Mouse (Mus musculus): ENCODE results near the gene Hspb11. TPM values are rescaled to one million over a fixed set of nuclear protein-coding genes. Genes with fewer than 3 reads are reported as not detected.

Gene Hspb11
- polyA plus RNA-seq, 1 experiment from 2014 or later, result 25.6 TPM

- H3K27me3 ChIP-seq (ENCODE audit: low read depth, poor library complexity, severe bottlenecking), result no peaks in the 10 kb centered on the region
- peaks cover 60% of the 10 kb centered on the region for H3K36me3 ChIP-seq
- no peak overlapping the region for H3K27ac ChIP-seq (replicated peaks)
- no peaks in the 10 kb centered on the region for H3K4me1 ChIP-seq
- H3K9me3 ChIP-seq (replicated peaks), result no peaks in the 10 kb centered on the region
- WGBS, result 63% methylated on average over 3 of the region's 3 CpGs
- no peak overlapping the region for H3K4me3 ChIP-seq
- DNase-seq (ENCODE audit: low spot score), result no peak
These were observed 21.2 kb upstream of the Hspb11 start for GRCm38 (mm10) chr4:107232219-107232618.

DNA sequence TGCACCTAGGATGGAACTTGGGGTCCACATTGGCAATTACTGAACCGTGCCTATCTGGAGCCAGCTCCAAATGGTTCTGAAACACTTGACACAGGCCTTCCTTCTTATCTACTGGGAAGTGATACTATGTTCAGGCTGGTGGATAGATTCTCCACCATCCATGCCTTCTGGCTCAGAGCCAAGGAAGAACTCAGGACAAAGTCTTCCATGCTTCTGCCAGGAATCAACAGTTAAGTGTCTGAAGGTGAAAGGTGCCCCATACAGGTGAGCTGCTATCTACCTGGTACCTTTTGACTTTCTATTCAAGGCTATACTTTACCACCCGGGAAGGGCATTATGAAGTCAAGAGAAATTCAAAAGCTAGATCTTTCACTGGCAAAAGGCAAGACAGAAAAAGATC is 15.1 kb upstream of the Hspb11 start:
- Histone ChIP-seq H3K4me3 (no peak overlapping the region), H3K36me3 (peaks cover 97% of the 10 kb centered on the region), H3K4me1 (no peaks in the 10 kb centered on the region), H3K27me3 (ENCODE audit: low read depth, poor library complexity, severe bottlenecking) (no peaks in the 10 kb centered on the region), H3K27ac (replicated peaks) (no peak overlapping the region), H3K9me3 (replicated peaks) (no peaks in the 10 kb centered on the region)
- no peak for DNase-seq (ENCODE audit: low spot score)
- 97% methylated on average over 2 of the region's 2 CpGs for WGBS

DNA sequence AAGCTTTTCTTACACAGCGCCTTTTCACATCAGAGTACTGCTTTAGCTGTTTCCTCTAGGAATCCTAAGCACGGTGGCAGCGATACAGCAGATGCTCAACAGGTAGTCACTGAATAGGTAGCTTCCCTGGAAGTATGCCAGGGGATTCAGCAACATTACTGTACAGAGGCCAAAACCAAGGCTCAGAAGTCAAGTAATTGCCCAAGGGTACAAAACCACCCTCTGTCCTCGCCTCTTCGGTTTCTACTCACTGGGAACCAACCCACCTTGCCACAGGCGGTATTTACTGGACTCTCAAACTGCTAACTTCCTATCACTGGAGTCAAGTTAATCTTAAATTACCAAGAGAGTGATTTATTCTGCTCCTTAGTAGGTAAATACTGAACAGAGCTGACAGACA is 13.2 kb upstream of the Hspb11 start:
- no peak overlapping the region for H3K4me3 ChIP-seq
- no peak for DNase-seq (ENCODE audit: low spot score)
- H3K4me1 ChIP-seq, result peaks cover 8% of the 10 kb centered on the region
- H3K9me3 ChIP-seq (replicated peaks), result no peaks in the 10 kb centered on the region
- no peaks in the 10 kb centered on the region for H3K27me3 ChIP-seq (ENCODE audit: low read depth, poor library complexity, severe bottlenecking)
- peaks cover 78% of the 10 kb centered on the region for H3K36me3 ChIP-seq
- 96% methylated on average over 6 of the region's 6 CpGs for WGBS
- H3K27ac ChIP-seq (replicated peaks), result no peak overlapping the region

DNA sequence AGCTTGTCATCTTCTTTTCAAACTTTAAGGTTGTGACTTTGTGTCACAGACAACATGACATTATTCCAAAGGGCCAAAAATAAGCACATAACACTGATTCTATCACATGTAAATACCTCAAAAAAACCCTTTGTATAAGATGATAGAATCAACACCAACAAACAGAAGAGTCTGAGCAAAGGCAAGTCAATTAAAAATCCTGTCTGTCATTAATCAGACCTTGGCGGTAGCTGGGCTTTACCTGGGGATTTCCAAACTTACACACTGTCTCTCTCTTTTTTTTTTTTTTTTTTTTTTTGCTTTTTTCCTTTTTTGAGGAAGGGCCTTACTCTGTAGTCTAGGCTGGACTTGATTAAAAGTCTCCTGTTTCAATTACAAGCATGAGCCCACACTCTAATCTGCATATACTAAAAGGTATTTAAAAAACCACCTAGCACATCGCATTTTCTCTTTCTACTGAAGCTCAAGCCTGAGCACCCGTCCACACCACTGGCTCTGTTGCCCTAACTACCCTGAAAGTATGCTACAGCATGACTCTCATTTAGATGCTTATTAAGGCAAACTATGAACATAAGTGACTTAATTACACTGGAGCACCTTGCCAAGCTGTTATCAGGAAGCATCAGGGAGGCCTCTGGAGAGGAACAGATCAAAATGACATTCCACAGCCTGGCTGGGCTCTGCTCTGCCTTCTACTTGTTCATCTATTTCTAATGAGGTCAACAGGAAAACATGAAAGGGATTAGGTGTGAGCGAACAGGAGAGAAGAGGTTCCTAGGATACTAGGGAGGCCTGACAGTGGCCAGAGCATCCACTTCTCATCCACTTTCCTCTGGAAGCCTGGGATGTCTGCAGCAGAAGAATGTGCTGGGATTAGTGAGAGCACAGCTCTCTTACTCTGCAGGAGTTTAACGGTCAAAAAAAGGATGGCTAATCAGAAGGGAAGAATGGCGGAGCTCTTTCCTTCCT is 9.7 kb upstream of the Hspb11 start:
- Histone ChIP-seq H3K4me1 (peaks cover 16% of the 10 kb centered on the region), H3K9me3 (replicated peaks) (no peaks in the 10 kb centered on the region), H3K4me3 (no peak overlapping the region), H3K36me3 (peaks cover 52% of the 10 kb centered on the region), H3K27ac (replicated peaks) (no peak overlapping the region), H3K27me3 (ENCODE audit: low read depth, poor library complexity, severe bottlenecking) (no peaks in the 10 kb centered on the region)
- DNase-seq (ENCODE audit: low spot score), result no peak
- WGBS, result 78% methylated on average over 6 of the region's 6 CpGs

GRCm38 (mm10) chr4:107245368-107245767 is 8.0 kb upstream of the Hspb11 start:
- H3K27ac ChIP-seq (replicated peaks), result no peak overlapping the region
- no peak overlapping the region for H3K4me3 ChIP-seq
- no peaks in the 10 kb centered on the region for H3K9me3 ChIP-seq (replicated peaks)
- no peak for DNase-seq (ENCODE audit: low spot score)
- peaks cover 30% of the 10 kb centered on the region for H3K4me1 ChIP-seq
- H3K27me3 ChIP-seq (ENCODE audit: low read depth, poor library complexity, severe bottlenecking), result no peaks in the 10 kb centered on the region
- H3K36me3 ChIP-seq, result peaks cover 36% of the 10 kb centered on the region
- 77% methylated on average over 2 of the region's 2 CpGs for WGBS

DNA sequence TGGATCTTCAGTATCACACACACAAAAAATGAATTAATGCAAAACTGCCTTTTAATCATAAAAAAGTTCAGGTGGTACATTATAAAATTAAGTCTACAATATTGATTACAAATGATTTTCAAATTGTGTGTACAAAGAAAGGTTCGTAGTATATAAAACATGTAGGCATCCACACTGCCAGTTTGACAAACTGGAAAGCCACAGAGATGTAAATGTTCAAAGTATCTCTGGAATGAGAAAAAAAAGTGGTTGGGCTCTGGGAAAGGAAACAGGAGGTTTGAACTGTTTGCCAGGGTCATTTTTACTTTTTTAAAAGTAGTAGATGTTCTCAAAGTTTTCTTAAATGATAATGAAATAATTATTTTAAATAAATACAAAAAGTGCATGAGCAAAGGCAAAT is 7.4 kb upstream of the Hspb11 start:
- no peak overlapping the region for H3K4me3 ChIP-seq
- no peak for DNase-seq (ENCODE audit: low spot score)
- H3K9me3 ChIP-seq (replicated peaks), result no peaks in the 10 kb centered on the region
- H3K4me1 ChIP-seq, result peaks cover 36% of the 10 kb centered on the region
- H3K27ac ChIP-seq (replicated peaks), result no peak overlapping the region
- H3K36me3 ChIP-seq, result peaks cover 29% of the 10 kb centered on the region
- 81% methylated on average over 1 of the region's 1 CpGs for WGBS
- no peaks in the 10 kb centered on the region for H3K27me3 ChIP-seq (ENCODE audit: low read depth, poor library complexity, severe bottlenecking)

DNA sequence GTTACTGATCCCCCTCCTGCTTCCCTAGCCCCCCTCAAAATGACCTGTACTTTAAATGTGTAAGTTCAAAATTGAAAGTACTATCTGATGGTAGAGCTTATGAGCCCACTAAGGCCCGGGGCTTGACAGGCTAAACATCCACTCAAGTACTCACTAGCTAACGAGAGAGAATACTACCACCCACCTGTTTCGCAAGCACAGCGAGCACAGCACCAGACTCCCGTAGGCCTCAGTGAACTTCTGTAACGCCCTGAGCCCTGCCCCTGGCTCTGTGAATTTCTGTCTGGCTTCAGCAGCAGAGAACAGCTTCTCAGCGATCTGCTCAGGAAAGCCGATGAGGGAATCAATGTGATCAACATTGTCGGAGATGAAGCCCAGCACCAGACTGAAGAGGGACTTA is 6.3 kb upstream of the Hspb11 start:
- Histone ChIP-seq H3K4me3 (no peak overlapping the region), H3K27me3 (ENCODE audit: low read depth, poor library complexity, severe bottlenecking) (no peaks in the 10 kb centered on the region), H3K36me3 (peaks cover 18% of the 10 kb centered on the region), H3K4me1 (peaks cover 44% of the 10 kb centered on the region), H3K9me3 (replicated peaks) (no peaks in the 10 kb centered on the region), H3K27ac (replicated peaks) (no peak overlapping the region)
- no peak for DNase-seq (ENCODE audit: low spot score)
- 85% methylated on average over 9 of the region's 9 CpGs for WGBS

- Histone ChIP-seq H3K4me3 (no peak overlapping the region), H3K4me1 (peaks cover 53% of the 10 kb centered on the region), H3K27me3 (ENCODE audit: low read depth, poor library complexity, severe bottlenecking) (no peaks in the 10 kb centered on the region), H3K9me3 (replicated peaks) (no peaks in the 10 kb centered on the region), H3K27ac (replicated peaks) (no peak overlapping the region), H3K36me3 (peaks cover 10% of the 10 kb centered on the region)
- DNase-seq (ENCODE audit: low spot score), result no peak
- 94% methylated on average over 3 of the region's 3 CpGs for WGBS
These were observed 5.3 kb upstream of the Hspb11 start for GRCm38 (mm10) chr4:107248061-107248460.

DNA sequence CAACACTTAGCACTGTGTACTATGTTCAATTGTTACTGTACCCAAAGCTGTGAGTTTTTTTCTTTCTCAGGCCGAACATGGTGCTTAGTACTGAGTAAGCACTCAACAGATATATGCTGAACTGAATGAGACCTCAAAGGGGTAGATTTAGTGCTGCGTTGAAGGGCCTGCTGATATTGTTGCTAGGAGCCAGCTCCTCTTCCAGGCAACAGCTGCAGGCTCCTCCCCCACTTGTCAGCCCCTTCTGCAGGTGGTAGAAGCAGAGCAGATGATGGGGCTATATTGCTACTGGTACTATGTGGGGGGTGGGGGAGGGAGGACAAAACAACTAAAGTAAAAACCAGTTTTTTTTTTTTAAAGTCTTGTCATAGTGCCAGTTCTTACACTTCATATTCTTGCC is 3.9 kb upstream of the Hspb11 start:
- WGBS, result 64% methylated on average over 2 of the region's 2 CpGs
- peaks cover 54% of the 10 kb centered on the region for H3K4me1 ChIP-seq
- H3K4me3 ChIP-seq, result no peak overlapping the region
- peaks cover 8% of the 10 kb centered on the region for H3K36me3 ChIP-seq
- H3K27ac ChIP-seq (replicated peaks), result peak overlapping the region; percentile 28; the same call in 1 of the 2 replicates
- no peak for DNase-seq (ENCODE audit: low spot score)
- no peaks in the 10 kb centered on the region for H3K27me3 ChIP-seq (ENCODE audit: low read depth, poor library complexity, severe bottlenecking)
- H3K9me3 ChIP-seq (replicated peaks), result no peaks in the 10 kb centered on the region

GRCm38 (mm10) chr4:107250494-107250893 is 2.9 kb upstream of the Hspb11 start:
- Histone ChIP-seq H3K36me3 (peaks cover 8% of the 10 kb centered on the region), H3K4me3 (no peak overlapping the region), H3K27me3 (ENCODE audit: low read depth, poor library complexity, severe bottlenecking) (no peaks in the 10 kb centered on the region), H3K9me3 (replicated peaks) (no peaks in the 10 kb centered on the region), H3K4me1 (peaks cover 54% of the 10 kb centered on the region), H3K27ac (replicated peaks) (no peak overlapping the region)
- 34% methylated on average over 4 of the region's 4 CpGs for WGBS
- peak; percentile 14 for DNase-seq (ENCODE audit: low spot score)

DNA sequence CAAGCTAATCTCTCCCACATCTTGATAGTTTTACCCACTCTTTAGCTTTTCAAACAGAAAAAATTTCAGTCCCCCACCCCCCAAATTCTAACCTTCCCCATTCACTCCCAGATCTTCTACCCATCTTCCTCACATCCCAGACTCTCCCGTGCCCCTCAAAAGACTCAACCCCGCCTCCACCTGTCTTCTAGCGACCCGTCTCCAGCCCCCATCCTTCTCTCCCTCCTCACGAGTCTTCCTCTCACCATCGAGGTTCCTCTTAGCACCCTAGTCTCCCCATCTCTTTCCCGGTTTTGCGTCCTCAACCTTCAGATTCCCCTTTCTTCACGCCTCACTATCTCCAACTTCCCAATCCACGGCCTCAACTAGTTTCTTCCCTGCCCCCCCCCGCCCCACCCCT is 871 bp upstream of the Hspb11 start:
- under 1% methylated on average over 11 of the region's 11 CpGs for WGBS
- DNase-seq (ENCODE audit: low spot score), result peak; percentile 13
- Histone ChIP-seq H3K27me3 (ENCODE audit: low read depth, poor library complexity, severe bottlenecking) (no peaks in the 10 kb centered on the region), H3K9me3 (replicated peaks) (no peaks in the 10 kb centered on the region), H3K4me1 (peaks cover 49% of the 10 kb centered on the region), H3K36me3 (no peaks in the 10 kb centered on the region), H3K4me3 (peak overlapping the region; percentile 81), H3K27ac (replicated peaks) (peak overlapping the region; percentile 95)

GRCm38 (mm10) chr4:107254414-107254813 is 1.0 kb downstream of the Hspb11 start:
- peak; percentile 15 for DNase-seq (ENCODE audit: low spot score)
- peak overlapping the region; percentile 95 for H3K27ac ChIP-seq (replicated peaks)
- 15% methylated on average over 3 of the region's 3 CpGs for WGBS

DNA sequence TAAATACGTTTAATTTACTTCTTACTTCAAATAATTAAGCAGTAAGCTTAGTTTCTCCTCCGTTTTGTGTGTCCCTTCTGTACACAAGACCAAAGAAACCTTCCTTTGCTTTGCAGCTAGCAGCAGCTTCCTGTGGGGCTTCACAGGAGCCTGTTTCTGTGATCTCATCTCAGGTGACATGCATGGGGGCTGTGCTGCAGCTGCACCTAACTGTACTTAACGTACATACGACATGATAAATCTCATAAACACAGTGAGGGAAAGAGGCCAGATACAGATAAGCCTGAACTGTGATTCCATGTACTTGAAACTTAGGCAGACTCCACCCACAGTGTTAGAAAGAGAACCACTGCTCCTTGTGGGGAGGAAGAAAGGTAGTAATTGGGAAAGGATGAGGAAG is 6.6 kb downstream of the Hspb11 start:
- Histone ChIP-seq H3K27me3 (ENCODE audit: low read depth, poor library complexity, severe bottlenecking) (no peaks in the 10 kb centered on the region), H3K4me1 (no peaks in the 10 kb centered on the region), H3K4me3 (no peak overlapping the region), H3K9me3 (replicated peaks) (peaks cover 3% of the 10 kb centered on the region), H3K27ac (replicated peaks) (no peak overlapping the region), H3K36me3 (peaks cover 9% of the 10 kb centered on the region)
- no peak for DNase-seq (ENCODE audit: low spot score)
- WGBS, result 83% methylated on average over 4 of the region's 4 CpGs

More at GRCm38 (mm10) chr4:107254414-107254813, 1.0 kb downstream of the Hspb11 start:
- Histone ChIP-seq H3K4me1 (peaks cover 41% of the 10 kb centered on the region), H3K27me3 (ENCODE audit: low read depth, poor library complexity, severe bottlenecking) (no peaks in the 10 kb centered on the region), H3K9me3 (replicated peaks) (no peaks in the 10 kb centered on the region), H3K36me3 (no peaks in the 10 kb centered on the region), H3K4me3 (peak overlapping the region; percentile 81)
